Mouse (Mus musculus) megakaryocyte, adult 5-6 weeks (primary cell): ENCODE data around the gene Atat1. TPM values are rescaled to one million over a fixed set of nuclear protein-coding genes. Genes with fewer than 3 reads are reported as not detected.

Source experiments
- ATAC-seq: 2 replicates; pipeline ENCODE4 v1.8.0; 2016; ENCODE audit warnings: mild to moderate bottlenecking, inconsistent platforms; ENCODE audit not compliant: poor library complexity, severe bottlenecking
- total RNA-seq, 2 experiments: library from RNA; stranded (forward) in 1 of 2; stranded (reverse) in 1 of 2; fragments of 153-499, 151-499 nt in 1 of 2; fragments of 221-1000, 200-1000 nt in 1 of 2; gene quantifications; 2 replicates each; pipeline versions ENCODE4 v1.2.3 to v1.2.4; 2015 to 2017

Gene Atat1
- total RNA-seq, 2 experiments from 2014 or later: 5.2 to 10.1 TPM

- ATAC-seq: no peak
Measured at GRCm38 (mm10) chr17:35918276-35919059, 8.6 kb upstream of the Atat1 start.

- ATAC-seq: no peak
Measured at GRCm38 (mm10) chr17:35917463-35918251, 7.8 kb upstream of the Atat1 start.

- peak; percentile 2; the same call in 1 of the 2 replicates for ATAC-seq
Measured at GRCm38 (mm10) chr17:35917143-35917462, 7.2 kb upstream of the Atat1 start.

GRCm38 (mm10) chr17:35916297-35917142 lies 6.6 kb upstream of the Atat1 start, which contains the start of the genes Mrps18b and Ppp1r10:
Mrps18b (minus strand) TSS chr17:35916389.
Ppp1r10 (plus strand) TSS chr17:35916434.
- ATAC-seq: peak; percentile 82

GRCm38 (mm10) chr17:35915538-35916296 lies 5.8 kb upstream of the Atat1 start:
- 0 out of 2 replicates have a peak, but pooled peaks have one; percentile 0 for ATAC-seq

GRCm38 (mm10) chr17:35914975-35915374 lies 5.1 kb upstream of the Atat1 start:
- ATAC-seq: no peak

GRCm38 (mm10) chr17:35909186-35909918 lies 523 bp downstream of the Atat1 start:
- no peak; the same call in 1 of the 2 replicates for ATAC-seq

- no peak for ATAC-seq
Measured at GRCm38 (mm10) chr17:35907609-35908008, 2.3 kb downstream of the Atat1 start.

GRCm38 (mm10) chr17:35905587-35905986 lies 4.3 kb downstream of the Atat1 start:
- no peak for ATAC-seq

GRCm38 (mm10) chr17:35903992-35904355 lies 5.9 kb downstream of the Atat1 start:
- ATAC-seq: 0 out of 2 replicates have a peak, but pooled peaks have one; percentile 24

GRCm38 (mm10) chr17:35903343-35903991 lies 6.4 kb downstream of the Atat1 start:
- ATAC-seq: peak; percentile 30; the same call in 1 of the 2 replicates

- ATAC-seq: no peak
Measured at GRCm38 (mm10) chr17:35900636-35901035, 9.2 kb downstream of the Atat1 start.

- ATAC-seq: no peak
Measured at GRCm38 (mm10) chr17:35897644-35898573, 12.0 kb downstream of the Atat1 start.

- peak; percentile 84 for ATAC-seq
Measured at GRCm38 (mm10) chr17:35896781-35897643, 12.9 kb downstream of the Atat1 start, which contains the start of gene 2310061I04Rik. 2310061I04Rik (minus strand) TSS chr17:35897431.

GRCm38 (mm10) chr17:35887725-35888124 lies 22.1 kb downstream of the Atat1 start:
- no peak for ATAC-seq

- ATAC-seq: no peak
Measured at GRCm38 (mm10) chr17:35883777-35884176, 26.1 kb downstream of the Atat1 start.

- ATAC-seq: no peak
Measured at GRCm38 (mm10) chr17:35882924-35883323, 27.0 kb downstream of the Atat1 start.
